Mouse (Mus musculus): Measurements from ENCODE around the gene Ttk. TPM values are rescaled to one million over a fixed set of nuclear protein-coding genes. Genes with fewer than 3 reads are reported as not detected.

Gene Ttk
- polyA plus RNA-seq, 1 experiment from 2014 or later = 34.7 TPM

DNA sequence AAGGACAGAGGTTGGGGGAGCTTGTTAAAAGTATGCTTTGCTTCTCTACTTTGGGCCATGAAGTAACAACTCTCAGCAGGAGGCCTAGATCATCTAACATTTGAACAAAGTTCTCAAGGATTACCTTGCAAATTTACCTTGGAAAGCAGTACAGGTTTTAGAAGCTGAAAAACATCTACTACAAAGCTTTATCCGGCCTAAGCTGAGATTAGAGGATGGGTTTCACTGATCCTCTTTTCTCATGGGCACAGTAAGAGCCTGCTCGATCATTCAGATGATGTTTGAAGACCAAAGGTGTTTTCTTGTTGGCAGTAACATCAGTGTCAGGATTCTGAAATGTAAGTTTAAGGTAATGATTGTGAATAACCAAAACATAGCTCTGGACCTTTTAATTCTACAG lies 76.4 kb downstream of the Ttk start:
- ATAC-seq (replicated peaks; ENCODE audit: low FRiP score) = no peak
- H3K9me3 ChIP-seq (ENCODE audit: control insufficient read depth, low read length) = no peaks in the 10 kb centered on the region
- no peaks in the 10 kb centered on the region for H3K36me3 ChIP-seq (ENCODE audit: control insufficient read depth, insufficient read depth, low read length)
- no peak overlapping the region for H3K4me2 ChIP-seq
- no peak overlapping the region for H3K27ac ChIP-seq (ENCODE audit: low read depth, low read length)
- H3K4me3 ChIP-seq (ENCODE audit: low read depth, low read length) = no peak overlapping the region
- no peak overlapping the region for H3K9ac ChIP-seq (ENCODE audit: low read depth, low read length)
- H3K27me3 ChIP-seq (replicated peaks; ENCODE audit: control insufficient read depth, insufficient read depth, low read length) = no peaks in the 10 kb centered on the region
- no peak for DNase-seq (ENCODE audit: low spot score)
- no peaks in the 10 kb centered on the region for H3K4me1 ChIP-seq (replicated peaks; ENCODE audit: control insufficient read depth, insufficient read depth, low read length)
- 79% methylated on average over 2 of the region's 2 CpGs for WGBS

Other genes with a start within 250 kb of the Ttk start
- 3.0 and 3.1 TPM in 2 replicates for gene Elovl4, start 28.4 kb upstream of the Ttk start, polyA plus RNA-seq (2014; fragmentation: Nextera tagmentation; extraction: Ambion mirVana)
- gene Bckdhb, start 90.5 kb downstream of the Ttk start, polyA plus RNA-seq (2014; fragmentation: Nextera tagmentation; extraction: Ambion mirVana) = 34.8 and 37.1 TPM in 2 replicates